Mouse (Mus musculus): Measurements from ENCODE around the gene Mettl6. TPM values are rescaled to one million over a fixed set of nuclear protein-coding genes. Genes with fewer than 3 reads are reported as not detected.

Gene Mettl6
- polyA plus RNA-seq (2015; fragmentation: Nextera tagmentation; extraction: Ambion mirVana) = 51.7 and 56.0 TPM in 2 replicates

GRCm38 (mm10) chr14:31494975-31495455 is at the start of gene Mettl6:
Gene Mettl6, minus strand, starts transcription at chr14:31495040.
- H3K27me3 ChIP-seq = no peaks in the 10 kb centered on the region
- H3K9ac ChIP-seq = peak within 1 kb of the TSS; percentile 92
- H3K4me1 ChIP-seq = peaks cover 22% of the 10 kb centered on the region
- H3K27ac ChIP-seq = peak within 1 kb of the TSS; percentile 88
- H3K36me3 ChIP-seq = peaks cover 26% of the 10 kb centered on the region
- no peaks in the 10 kb centered on the region for H3K9me3 ChIP-seq
- WGBS = under 1% methylated on average over 49 of the region's 49 CpGs
- H3K4me2 ChIP-seq = peak within 1 kb of the TSS; percentile 79
- peak; percentile 94 for ATAC-seq (ENCODE audit: borderline replicate concordance, extremely low read depth, low FRiP score, low TSS enrichment)
- peak within 1 kb of the TSS; percentile 72 for H3K4me3 ChIP-seq

- Histone ChIP-seq H3K9ac (no peak overlapping the region), H3K4me1 (no peaks in the 10 kb centered on the region), H3K36me3 (no peaks in the 10 kb centered on the region), H3K4me3 (no peak overlapping the region), H3K27ac (no peak overlapping the region), H3K4me2 (no peak overlapping the region), H3K9me3 (no peaks in the 10 kb centered on the region), H3K27me3 (no peaks in the 10 kb centered on the region)
- ATAC-seq (ENCODE audit: borderline replicate concordance, extremely low read depth, low FRiP score, low TSS enrichment) = no peak
- 63% methylated on average over 11 of the region's 11 CpGs for WGBS
Measured at GRCm38 (mm10) chr14:31543885-31544442, 49.1 kb upstream of the Mettl6 start.

- 62% methylated on average over 6 of the region's 6 CpGs for WGBS
- Histone ChIP-seq H3K4me3 (no peak overlapping the region), H3K9me3 (no peaks in the 10 kb centered on the region), H3K27me3 (no peaks in the 10 kb centered on the region), H3K4me2 (no peak overlapping the region), H3K36me3 (no peaks in the 10 kb centered on the region), H3K27ac (no peak overlapping the region), H3K4me1 (no peaks in the 10 kb centered on the region), H3K9ac (no peak overlapping the region)
- ATAC-seq (ENCODE audit: borderline replicate concordance, extremely low read depth, low FRiP score, low TSS enrichment) = no peak
Measured at GRCm38 (mm10) chr14:31537298-31537697, 42.5 kb upstream of the Mettl6 start.

- H3K4me3 ChIP-seq = no peak overlapping the region
- no peak overlapping the region for H3K27ac ChIP-seq
- H3K9me3 ChIP-seq = no peaks in the 10 kb centered on the region
- no peak for ATAC-seq (ENCODE audit: borderline replicate concordance, extremely low read depth, low FRiP score, low TSS enrichment)
- H3K27me3 ChIP-seq = no peaks in the 10 kb centered on the region
- no peaks in the 10 kb centered on the region for H3K36me3 ChIP-seq
- peaks cover 3% of the 10 kb centered on the region for H3K4me1 ChIP-seq
- H3K4me2 ChIP-seq = no peak overlapping the region
- H3K9ac ChIP-seq = no peak overlapping the region
- 69% methylated on average over 3 of the region's 3 CpGs for WGBS
Measured at GRCm38 (mm10) chr14:31532656-31533055, 37.8 kb upstream of the Mettl6 start.

GRCm38 (mm10) chr14:31531506-31532148 is 36.8 kb upstream of the Mettl6 start:
- Histone ChIP-seq H3K9me3 (no peaks in the 10 kb centered on the region), H3K27ac (no peak overlapping the region), H3K36me3 (no peaks in the 10 kb centered on the region), H3K4me1 (peaks cover 3% of the 10 kb centered on the region), H3K9ac (no peak overlapping the region), H3K4me3 (no peak overlapping the region), H3K4me2 (no peak overlapping the region), H3K27me3 (no peaks in the 10 kb centered on the region)
- peak; percentile 39; the same call in 1 of the 2 replicates for ATAC-seq (ENCODE audit: borderline replicate concordance, extremely low read depth, low FRiP score, low TSS enrichment)
- WGBS = 29% methylated on average over 12 of the region's 12 CpGs

GRCm38 (mm10) chr14:31530847-31531246 is 36.0 kb upstream of the Mettl6 start:
- Histone ChIP-seq H3K4me1 (peaks cover 3% of the 10 kb centered on the region), H3K27ac (no peak overlapping the region), H3K9me3 (no peaks in the 10 kb centered on the region), H3K9ac (no peak overlapping the region), H3K4me2 (no peak overlapping the region), H3K36me3 (no peaks in the 10 kb centered on the region), H3K27me3 (no peaks in the 10 kb centered on the region), H3K4me3 (no peak overlapping the region)
- ATAC-seq (ENCODE audit: borderline replicate concordance, extremely low read depth, low FRiP score, low TSS enrichment) = no peak
- WGBS = 71% methylated on average over 4 of the region's 4 CpGs

- H3K9ac ChIP-seq = no peak overlapping the region
- H3K4me2 ChIP-seq = no peak overlapping the region
- H3K27me3 ChIP-seq = no peaks in the 10 kb centered on the region
- 0 out of 2 replicates have a peak, but pooled peaks cover 4% of the 10 kb centered on the region for H3K4me1 ChIP-seq
- ATAC-seq (ENCODE audit: borderline replicate concordance, extremely low read depth, low FRiP score, low TSS enrichment) = no peak
- no peak overlapping the region for H3K27ac ChIP-seq
- H3K9me3 ChIP-seq = no peaks in the 10 kb centered on the region
- H3K4me3 ChIP-seq = no peak overlapping the region
- WGBS = 66% methylated on average over 7 of the region's 7 CpGs
- H3K36me3 ChIP-seq = no peaks in the 10 kb centered on the region
Measured at GRCm38 (mm10) chr14:31525040-31525810, 30.4 kb upstream of the Mettl6 start.

GRCm38 (mm10) chr14:31521318-31521717 is 26.5 kb upstream of the Mettl6 start:
- Histone ChIP-seq H3K4me1 (peaks cover 11% of the 10 kb centered on the region), H3K27me3 (no peaks in the 10 kb centered on the region), H3K4me3 (no peak overlapping the region), H3K27ac (no peak overlapping the region), H3K9me3 (no peaks in the 10 kb centered on the region), H3K9ac (no peak overlapping the region), H3K36me3 (no peaks in the 10 kb centered on the region), H3K4me2 (no peak overlapping the region)
- no peak for ATAC-seq (ENCODE audit: borderline replicate concordance, extremely low read depth, low FRiP score, low TSS enrichment)
- 45% methylated on average over 2 of the region's 2 CpGs for WGBS

GRCm38 (mm10) chr14:31519165-31519564 is 24.3 kb upstream of the Mettl6 start:
- Histone ChIP-seq H3K4me1 (peaks cover 11% of the 10 kb centered on the region), H3K36me3 (no peaks in the 10 kb centered on the region), H3K4me2 (no peak overlapping the region), H3K9ac (no peak overlapping the region), H3K27ac (no peak overlapping the region), H3K27me3 (no peaks in the 10 kb centered on the region), H3K9me3 (no peaks in the 10 kb centered on the region), H3K4me3 (no peak overlapping the region)
- 25% methylated on average over 3 of the region's 3 CpGs for WGBS
- ATAC-seq (ENCODE audit: borderline replicate concordance, extremely low read depth, low FRiP score, low TSS enrichment) = no peak

- ATAC-seq (ENCODE audit: borderline replicate concordance, extremely low read depth, low FRiP score, low TSS enrichment) = no peak
- no peaks in the 10 kb centered on the region for H3K9me3 ChIP-seq
- H3K27me3 ChIP-seq = no peaks in the 10 kb centered on the region
- H3K4me3 ChIP-seq = no peak overlapping the region
- H3K36me3 ChIP-seq = no peaks in the 10 kb centered on the region
- H3K4me1 ChIP-seq = peaks cover 7% of the 10 kb centered on the region
- no peak overlapping the region for H3K4me2 ChIP-seq
- no peak overlapping the region for H3K9ac ChIP-seq
- WGBS = 87% methylated on average over 2 of the region's 2 CpGs
- H3K27ac ChIP-seq = no peak overlapping the region
Measured at GRCm38 (mm10) chr14:31515895-31516294, 21.1 kb upstream of the Mettl6 start.

- H3K4me3 ChIP-seq = no peak overlapping the region
- no peak overlapping the region for H3K9ac ChIP-seq
- WGBS = 84% methylated on average over 3 of the region's 3 CpGs
- ATAC-seq (ENCODE audit: borderline replicate concordance, extremely low read depth, low FRiP score, low TSS enrichment) = no peak
- no peaks in the 10 kb centered on the region for H3K27me3 ChIP-seq
- peaks cover 42% of the 10 kb centered on the region for H3K36me3 ChIP-seq
- no peak overlapping the region for H3K4me2 ChIP-seq
- no peak overlapping the region for H3K27ac ChIP-seq
- no peaks in the 10 kb centered on the region for H3K9me3 ChIP-seq
- no peaks in the 10 kb centered on the region for H3K4me1 ChIP-seq
Measured at GRCm38 (mm10) chr14:31510322-31510721, 15.5 kb upstream of the Mettl6 start.

GRCm38 (mm10) chr14:31509911-31510310 is 15.1 kb upstream of the Mettl6 start:
- 94% methylated on average over 2 of the region's 2 CpGs for WGBS
- peaks cover 46% of the 10 kb centered on the region for H3K36me3 ChIP-seq
- no peaks in the 10 kb centered on the region for H3K9me3 ChIP-seq
- H3K4me2 ChIP-seq = no peak overlapping the region
- no peak overlapping the region for H3K4me3 ChIP-seq
- H3K9ac ChIP-seq = no peak overlapping the region
- no peaks in the 10 kb centered on the region for H3K4me1 ChIP-seq
- no peak overlapping the region for H3K27ac ChIP-seq
- no peak for ATAC-seq (ENCODE audit: borderline replicate concordance, extremely low read depth, low FRiP score, low TSS enrichment)
- H3K27me3 ChIP-seq = no peaks in the 10 kb centered on the region

Measured in lung, embryonic 15.5 days (tissue).